Mouse (Mus musculus) R1 (cell line): ENCODE results near the gene Olfr771.
"Not testable (repeated sequence)": the region's sequence is repeated elsewhere in the genome, so short reads cannot be mapped to it uniquely, and the experiment has no call there.

Source experiments
- DNase-seq: peaks from one replicate; pipeline ENCODE4 v3.0.0-alpha.2; 2018; ENCODE audit warnings: low read depth, low spot score

The Olfr771 gene

GRCm38 (mm10) chr10:129164651-129165050, at the start of gene Olfr771:
Gene Olfr771, minus strand, starts transcription at chr10:129164751.
- DNase-seq, result no peak

GRCm38 (mm10) chr10:129187319-129187718, 22.8 kb upstream of the Olfr771 start, which contains the start of gene Olfr773:
Gene Olfr773, minus strand, starts transcription at chr10:129187419.
- not testable (repeated sequence) for DNase-seq

GRCm38 (mm10) chr10:129177821-129178220, 13.3 kb upstream of the Olfr771 start, which contains the start of gene Olfr772:
Gene Olfr772, minus strand, starts transcription at chr10:129177921.
- DNase-seq, result not testable (repeated sequence)

- DNase-seq, result no peak
These were observed 25.7 kb downstream of the Olfr771 start, which contains the start of gene Olfr770 for GRCm38 (mm10) chr10:129138898-129139297. Gene Olfr770, minus strand, starts transcription at chr10:129138998.

- DNase-seq, result no peak
These were observed 46.8 kb downstream of the Olfr771 start, which contains the start of gene Olfr769 for GRCm38 (mm10) chr10:129117761-129118160. Gene Olfr769, minus strand, starts transcription at chr10:129117861.

- no peak for DNase-seq
These were observed 49.4 kb downstream of the Olfr771 start for GRCm38 (mm10) chr10:129115146-129115545.
